Mouse (Mus musculus) telencephalon, adult 2 months (tissue): Measurements from ENCODE around the gene Epyc.
"Not testable (repeated sequence)": the region's sequence is repeated elsewhere in the genome, so short reads cannot be mapped to it uniquely, and the experiment has no call there.

Experiments used
- DNase-seq: peaks from one replicate; pipeline ENCODE4 v3.0.0-alpha.2; 2011; ENCODE audit warnings: low read depth, low spot score

The Epyc gene

DNA sequence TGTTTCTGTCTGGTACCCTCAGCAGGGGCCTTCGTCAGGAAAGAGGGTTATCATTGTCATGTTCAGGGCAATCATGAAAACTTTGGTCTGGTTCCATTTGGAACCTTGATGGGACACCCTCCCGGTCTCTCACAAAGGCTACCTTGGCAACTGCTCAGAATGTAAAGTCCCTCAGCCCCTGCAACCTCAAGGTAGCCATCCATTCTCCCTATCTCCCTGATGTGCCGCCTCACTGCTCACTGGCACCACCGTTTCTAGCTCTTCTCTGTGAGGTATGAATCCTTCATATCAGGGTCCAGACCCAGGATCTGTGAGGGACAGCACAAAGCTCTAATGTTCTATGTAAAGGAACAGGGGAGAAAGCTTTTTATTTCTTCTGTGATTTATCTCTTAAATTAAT is 70.7 kb downstream of the Epyc start:
- DNase-seq: no peak

DNA sequence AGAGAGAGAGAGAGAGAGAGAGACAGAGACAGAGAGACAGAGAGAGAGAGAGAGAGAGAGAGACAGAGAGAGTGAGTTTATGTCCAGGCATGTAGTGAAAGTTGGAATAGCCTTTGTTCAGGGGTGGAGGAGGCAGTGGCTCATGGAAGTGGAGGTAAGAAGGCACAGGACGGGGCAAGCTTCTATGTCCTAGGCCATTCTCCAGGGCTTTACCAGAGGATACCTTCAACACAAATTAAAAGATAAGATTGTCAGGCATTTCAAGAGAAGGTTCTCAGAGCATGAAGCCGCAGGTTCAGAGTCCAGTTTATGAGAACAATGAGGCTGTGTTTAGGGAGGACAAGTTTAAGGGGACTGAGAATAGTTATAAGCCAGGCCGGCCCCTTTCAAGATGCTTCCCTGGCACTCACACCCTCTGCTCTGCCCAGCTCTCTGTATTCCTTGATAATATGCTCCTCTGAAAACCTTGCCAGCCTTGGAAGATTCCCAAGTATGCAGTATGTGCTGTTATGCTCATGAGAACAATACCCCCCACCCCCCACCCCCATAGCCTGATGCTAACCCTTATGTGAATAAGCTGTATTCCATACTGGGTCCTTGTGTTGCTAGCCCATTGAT is 71.5 kb downstream of the Epyc start:
- DNase-seq: no peak

DNA sequence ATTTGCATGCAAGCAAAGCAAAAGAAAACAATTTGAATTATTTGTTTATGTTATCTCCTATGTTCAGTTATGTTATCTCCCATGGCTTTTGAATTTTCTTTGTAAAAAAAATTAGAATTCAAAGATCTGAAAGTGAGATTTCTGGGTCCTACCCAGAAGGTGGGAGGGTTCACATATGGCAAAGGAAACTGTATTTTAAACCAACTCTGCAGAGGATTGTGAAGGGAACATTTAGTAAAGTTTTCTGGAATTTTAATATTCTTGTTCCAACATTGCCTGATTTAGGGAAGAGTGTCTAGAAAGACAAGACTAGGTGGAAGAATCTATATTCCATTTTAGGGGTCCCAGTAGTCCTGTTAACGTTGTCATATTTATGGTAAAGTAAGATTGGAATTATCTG is 73.4 kb downstream of the Epyc start:
- DNase-seq: peak; percentile 61

DNA sequence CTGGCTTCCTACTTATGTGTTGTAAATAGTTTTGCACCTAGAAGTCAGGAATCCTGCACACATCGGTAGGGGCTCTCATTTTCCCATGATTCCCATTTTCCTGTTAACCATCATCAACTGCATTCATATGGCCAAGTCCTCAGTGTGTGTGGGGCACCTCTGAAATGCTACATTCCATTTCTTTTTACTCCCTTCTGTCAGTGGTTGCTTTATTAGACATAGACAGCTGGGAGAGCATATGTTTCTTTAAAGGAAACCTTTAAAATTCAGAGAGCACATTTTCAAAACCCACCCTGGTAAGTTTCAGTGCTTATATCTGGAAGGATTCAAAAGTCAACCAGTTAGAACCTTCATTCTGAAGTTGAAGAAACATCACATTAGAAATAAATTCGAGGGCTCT is 74.2 kb downstream of the Epyc start:
- DNase-seq: peak; percentile 71

DNA sequence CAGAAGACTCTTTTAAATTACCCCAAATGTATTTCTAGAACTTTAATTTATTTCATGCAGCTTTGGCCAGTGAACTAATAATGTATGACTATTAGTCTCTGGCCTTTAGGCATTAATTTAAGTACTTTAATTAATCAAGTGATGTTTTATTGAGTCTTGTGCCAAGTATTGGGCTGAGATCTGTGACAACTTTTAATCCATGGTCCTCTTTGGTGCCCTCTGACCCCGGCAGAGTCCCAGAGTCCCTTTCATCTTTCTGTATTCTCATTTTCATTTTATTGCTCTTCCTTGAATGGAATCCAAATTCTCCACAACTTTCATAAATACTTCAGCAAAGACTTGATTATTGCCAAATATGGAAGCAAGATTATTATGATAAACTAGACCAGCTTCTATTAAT is 76.8 kb downstream of the Epyc start:
- no peak for DNase-seq

DNA sequence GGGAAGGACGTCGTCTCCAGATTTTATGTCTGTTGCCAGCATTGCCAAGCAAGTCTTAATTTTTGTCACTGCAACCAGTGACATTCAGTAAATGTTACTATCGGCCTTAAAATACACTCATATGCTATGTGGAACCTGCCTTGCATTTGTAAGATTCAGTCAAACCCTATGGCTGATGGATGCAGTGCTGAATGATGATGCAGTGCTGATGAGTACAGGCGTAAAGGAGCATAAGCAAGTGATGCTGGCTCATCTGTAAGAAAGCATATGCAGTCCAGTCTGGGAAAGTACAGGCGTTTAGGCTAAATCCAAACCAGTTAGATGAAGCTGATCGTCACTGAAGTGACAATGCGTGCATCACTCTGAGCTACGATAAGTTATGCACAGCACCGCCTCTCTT is 78.8 kb downstream of the Epyc start:
- DNase-seq: no peak

DNA sequence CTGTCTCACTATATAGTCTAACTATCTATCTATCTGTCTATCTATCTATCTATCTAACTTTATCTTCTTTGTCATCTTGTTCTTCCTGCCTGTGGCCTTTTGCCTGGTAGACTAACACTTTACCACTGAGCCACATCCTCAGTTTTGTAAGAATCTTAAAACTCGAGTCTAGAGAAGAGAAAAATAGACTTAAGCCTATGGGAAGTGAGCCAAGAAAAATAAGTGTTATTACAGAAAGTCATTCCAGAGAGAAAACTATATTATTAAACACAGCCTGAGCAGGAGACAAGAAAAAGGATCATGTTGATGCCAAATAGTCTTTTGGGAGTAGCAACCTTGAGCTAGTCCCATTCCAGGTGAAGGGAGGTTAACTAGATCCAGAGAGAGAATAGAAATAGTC is 82.1 kb downstream of the Epyc start:
- DNase-seq: no peak

DNA sequence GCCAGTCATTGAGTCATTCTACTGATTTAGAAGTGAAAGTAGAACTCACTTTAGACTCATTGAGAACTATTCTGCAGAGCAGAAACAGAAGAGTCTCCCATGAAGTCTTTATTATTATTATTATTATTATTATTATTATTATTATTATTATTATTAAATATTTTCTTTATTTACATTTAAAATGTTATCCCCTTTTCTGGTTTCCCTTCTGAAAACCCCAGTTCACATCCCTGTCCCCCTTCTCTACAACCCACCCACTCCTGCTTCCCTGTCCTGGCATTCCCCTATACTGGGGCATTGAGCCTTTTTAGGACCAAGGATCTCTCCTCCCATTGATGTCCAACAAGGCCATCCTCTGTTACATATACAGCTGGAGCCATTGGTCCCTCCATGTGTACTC is 82.8 kb downstream of the Epyc start, which contains the start of gene C030005K15Rik:
Gene C030005K15Rik (minus strand): TSS at position 101 of the 400 bp plus-strand sequence.
- DNase-seq: not testable (repeated sequence)
